ENCODE assay signal across 9 mouse cellular contexts in genomic region chr15:78845867-78846266, GRCm38 (mm10). TPM values are rescaled to one million over a fixed set of nuclear protein-coding genes. Genes with fewer than 3 reads are reported as not detected.
DNase-seq lines count a peak whose midpoint lies in the region; ATAC-seq lines count a peak whose summit lies in the region.
"Had no signal": no experiment of that assay in that cellular context is flagged by ENCODE, and none has a peak within 500 bp of the region (broad histone marks: within the 10 kb centered on the region; RNA-seq: fewer than 3 reads in every experiment).

No protein-coding gene starts in this region.

- no peak overlapping the region for H3K9ac ChIP-seq in forebrain, embryonic 11.5 days (ENCODE audit: low read length)
- no peak overlapping the region; the same call in 1 of the 2 replicates for H3K9ac ChIP-seq in liver, embryonic 13.5 days

- intact Hi-C loops in gastrocnemius, postnatal 36 days (cut with DNase I): loop anchor here (5.0 kb wide), 1 partner anchor 224 kb away; no protein-coding TSS in a partner anchor

- H3K4me1 ChIP-seq in forebrain, embryonic 10.5 days: peaks cover 76% of the 10 kb centered on the region
- peaks cover 9% of the 10 kb centered on the region; the same call in 1 of the 2 replicates for H3K4me1 ChIP-seq in forebrain, embryonic 11.5 days (replicated peaks; ENCODE audit: control insufficient read depth, insufficient read depth, low read length)
- H3K4me1 ChIP-seq in liver, embryonic 13.5 days (replicated peaks): peaks cover 83% of the 10 kb centered on the region

- 0 out of 2 replicates have a peak overlapping the region, but pooled peaks have one; percentile 16 for H3K27ac ChIP-seq in forebrain, embryonic 10.5 days
- H3K27ac ChIP-seq in forebrain, embryonic 11.5 days (ENCODE audit: low read depth, low read length): no peak overlapping the region
- peak overlapping the region; percentile 11; the same call in 1 of the 2 replicates for H3K27ac ChIP-seq in liver, embryonic 13.5 days
- H3K27ac ChIP-seq: macrophage had no signal

- DNase-seq in forebrain, embryonic 10.5 days (ENCODE audit: extremely low spot score, low spot score): no peak
- no peak for DNase-seq in forebrain, embryonic 11.5 days (ENCODE audit: low spot score)
- peak; percentile 60 for DNase-seq in urinary bladder, postnatal 14 days (ENCODE audit: low spot score)
- DNase-seq in urinary bladder, postnatal 10 days (ENCODE audit: low spot score): no peak
- DNase-seq in liver, embryonic 13.5 days: no peak
- no peak for DNase-seq in frontal cortex, adult 2 months (ENCODE audit: extremely low spot score in 1 of 2, low spot score in 1 of 2)
- DNase-seq in natural killer cell, adult 2 months (ENCODE audit: low spot score in 2 of 2): no peak
- DNase-seq in gastrocnemius, postnatal 36 days: no peak

- H3K4me3 ChIP-seq in forebrain, embryonic 10.5 days: no peak overlapping the region
- no peak overlapping the region for H3K4me3 ChIP-seq in forebrain, embryonic 11.5 days (ENCODE audit: low read depth, low read length)
- H3K4me3 ChIP-seq in liver, embryonic 13.5 days (replicated peaks): no peak overlapping the region

- no peaks in the 10 kb centered on the region for H3K9me3 ChIP-seq in forebrain, embryonic 10.5 days
- H3K9me3 ChIP-seq in forebrain, embryonic 11.5 days (ENCODE audit: control insufficient read depth, low read length): no peaks in the 10 kb centered on the region
- H3K9me3 ChIP-seq in liver, embryonic 13.5 days (replicated peaks): no peaks in the 10 kb centered on the region

- no peak overlapping the region for H3K4me2 ChIP-seq in forebrain, embryonic 11.5 days (ENCODE audit: low read depth, low read length, severe bottlenecking)
- H3K4me2 ChIP-seq in liver, embryonic 13.5 days: peak overlapping the region; percentile 58

- peaks cover 82% of the 10 kb centered on the region for H3K27me3 ChIP-seq in forebrain, embryonic 10.5 days (ENCODE audit: poor library complexity, severe bottlenecking)
- H3K27me3 ChIP-seq in forebrain, embryonic 11.5 days (ENCODE audit: control insufficient read depth, insufficient read depth, low read length): peaks cover 36% of the 10 kb centered on the region
- H3K27me3 ChIP-seq in liver, embryonic 13.5 days: peaks cover 74% of the 10 kb centered on the region

- no peaks in the 10 kb centered on the region for H3K36me3 ChIP-seq in forebrain, embryonic 10.5 days (replicated peaks)
- H3K36me3 ChIP-seq in forebrain, embryonic 11.5 days (ENCODE audit: control insufficient read depth, insufficient read depth, low read length): no peaks in the 10 kb centered on the region
- H3K36me3 ChIP-seq in liver, embryonic 13.5 days: peaks cover 20% of the 10 kb centered on the region

- 92% methylated on average over 8 of the region's 8 CpGs for WGBS in forebrain, embryonic 10.5 days
- 88% methylated on average over 8 of the region's 8 CpGs for WGBS in forebrain, embryonic 11.5 days
- WGBS in liver, embryonic 13.5 days (ENCODE audit: insufficient replicate concordance): 63% methylated on average over 8 of the region's 8 CpGs

- ATAC-seq in forebrain, embryonic 11.5 days (replicated peaks; ENCODE audit: low FRiP score): no peak
- no peak for ATAC-seq in liver, embryonic 13.5 days (ENCODE audit: low read depth)

RNA-seq across cellular contexts. Expression of gene Cdc42ep1, which starts 3.4 kb away (rescaled TPM):
- polyA plus RNA-seq in forebrain, embryonic 10.5 days (2016; fragmentation: Nextera tagmentation; extraction: Ambion mirVana): 12.6 and 12.7 TPM in 2 replicates
- polyA plus RNA-seq in forebrain, embryonic 11.5 days (2014; fragmentation: Nextera tagmentation; extraction: Ambion mirVana): 9.6 and 10.4 TPM in 2 replicates
- polyA plus RNA-seq in liver, embryonic 13.5 days (2015; fragmentation: Nextera tagmentation; extraction: Ambion mirVana): 9.5 and 10.8 TPM in 2 replicates
- polyA plus RNA-seq in frontal cortex, adult 2 months (2012; rRNA removed): 18.5 and 20.1 TPM in 2 replicates
- total RNA-seq in gastrocnemius, postnatal 36 days (2021): 10 to 100 TPM in 1 of 2 experiments, 1 to 10 TPM in 1; 9.4 to 10.7 TPM
- polyA plus RNA-seq: macrophage had no signal

RNA-seq across cellular contexts. Expression of gene Lgals2, which starts 9.5 kb away (rescaled TPM):
- polyA plus RNA-seq in forebrain, embryonic 10.5 days (2016; fragmentation: Nextera tagmentation; extraction: Ambion mirVana): not detected in 2 replicates
- polyA plus RNA-seq in forebrain, embryonic 11.5 days (2014; fragmentation: Nextera tagmentation; extraction: Ambion mirVana): not detected in 2 replicates
- 10.0 and 13.7 TPM in 2 replicates for polyA plus RNA-seq in liver, embryonic 13.5 days (2015; fragmentation: Nextera tagmentation; extraction: Ambion mirVana)
- 0.74 and 2.0 TPM in 2 replicates for polyA plus RNA-seq in frontal cortex, adult 2 months (2012; rRNA removed)
- not detected for total RNA-seq in gastrocnemius, postnatal 36 days (2021)
- polyA plus RNA-seq: macrophage had no signal

RNA-seq across cellular contexts. Expression of gene Gga1, which starts 31.1 kb away (rescaled TPM):
- 46.8 and 52.6 TPM in 2 replicates for polyA plus RNA-seq in forebrain, embryonic 10.5 days (2016; fragmentation: Nextera tagmentation; extraction: Ambion mirVana)
- polyA plus RNA-seq in forebrain, embryonic 11.5 days (2014; fragmentation: Nextera tagmentation; extraction: Ambion mirVana): 45.0 and 47.8 TPM in 2 replicates
- 20.7 and 23.7 TPM in 2 replicates for polyA plus RNA-seq in liver, embryonic 13.5 days (2015; fragmentation: Nextera tagmentation; extraction: Ambion mirVana)
- 69.5 and 70.8 TPM in 2 replicates for polyA plus RNA-seq in frontal cortex, adult 2 months (2012; rRNA removed)
- total RNA-seq in gastrocnemius, postnatal 36 days (2021): 10 to 100 TPM; 34.1 to 34.9 TPM

RNA-seq across cellular contexts. Expression of gene Card10, which starts 43.0 kb away (rescaled TPM):
- 2.4 and 2.6 TPM in 2 replicates for polyA plus RNA-seq in forebrain, embryonic 10.5 days (2016; fragmentation: Nextera tagmentation; extraction: Ambion mirVana)
- polyA plus RNA-seq in forebrain, embryonic 11.5 days (2014; fragmentation: Nextera tagmentation; extraction: Ambion mirVana): 2.3 and 2.7 TPM in 2 replicates
- 1.1 and 1.3 TPM in 2 replicates for polyA plus RNA-seq in liver, embryonic 13.5 days (2015; fragmentation: Nextera tagmentation; extraction: Ambion mirVana)
- polyA plus RNA-seq in frontal cortex, adult 2 months (2012; rRNA removed): 11.2 and 12.0 TPM in 2 replicates
- 1 to 10 TPM; 5.6 to 6.6 TPM for total RNA-seq in gastrocnemius, postnatal 36 days (2021)
- polyA plus RNA-seq: macrophage had no signal

RNA-seq across cellular contexts. Expression of gene Gm49510, which starts 53.6 kb away (rescaled TPM):
- polyA plus RNA-seq in forebrain, embryonic 10.5 days (2016; fragmentation: Nextera tagmentation; extraction: Ambion mirVana): 0.23 and 0.35 TPM in 2 replicates
- 0.13 TPM in 1 of 2 replicates, not detected in the other for polyA plus RNA-seq in forebrain, embryonic 11.5 days (2014; fragmentation: Nextera tagmentation; extraction: Ambion mirVana)
- polyA plus RNA-seq in liver, embryonic 13.5 days (2015; fragmentation: Nextera tagmentation; extraction: Ambion mirVana): 0.15 and 0.16 TPM in 2 replicates
- polyA plus RNA-seq in frontal cortex, adult 2 months (2012; rRNA removed): 0.24 TPM in 1 of 2 replicates, not detected in the other
- not detected for total RNA-seq in gastrocnemius, postnatal 36 days (2021)
- polyA plus RNA-seq: macrophage had no signal
